Mouse (Mus musculus): Measurements from ENCODE around the gene Hnrnph3. TPM values are rescaled to one million over a fixed set of nuclear protein-coding genes. Genes with fewer than 3 reads are reported as not detected.

Hnrnph3 gene
- polyA plus RNA-seq, 1 experiment from 2014 or later: 230 TPM

DNA sequence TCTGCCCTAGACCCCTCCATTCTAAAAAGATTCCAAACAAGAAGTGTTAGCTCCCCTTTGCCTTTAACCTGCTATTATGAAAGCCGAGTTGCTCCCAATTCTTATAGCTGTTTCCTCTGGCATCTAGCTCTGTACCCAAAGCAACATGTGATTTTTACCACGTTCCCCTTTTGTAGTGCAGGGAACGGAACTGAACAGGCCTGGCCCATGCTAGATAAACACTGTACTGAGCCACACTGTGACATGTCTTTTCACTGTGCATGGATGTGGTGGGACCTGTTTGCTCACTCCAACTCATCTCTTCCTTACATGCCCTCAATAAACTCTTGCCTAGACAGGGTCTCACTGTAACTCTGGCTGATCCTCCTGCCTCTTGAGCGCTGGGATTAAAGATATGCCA, 13.7 kb downstream of the Hnrnph3 start:
- Histone ChIP-seq H3K36me3 (peaks cover 88% of the 10 kb centered on the region), H3K9ac (no peak overlapping the region), H3K4me2 (replicated peaks) (no peak overlapping the region), H3K9me3 (replicated peaks) (no peaks in the 10 kb centered on the region), H3K4me3 (no peak overlapping the region), H3K27me3 (no peaks in the 10 kb centered on the region), H3K27ac (no peak overlapping the region), H3K4me1 (no peaks in the 10 kb centered on the region)
- 88% methylated on average over 4 of the region's 4 CpGs for WGBS
- peak; percentile 21; the same call in 1 of the 2 replicates for ATAC-seq (ENCODE audit: low FRiP score)

DNA sequence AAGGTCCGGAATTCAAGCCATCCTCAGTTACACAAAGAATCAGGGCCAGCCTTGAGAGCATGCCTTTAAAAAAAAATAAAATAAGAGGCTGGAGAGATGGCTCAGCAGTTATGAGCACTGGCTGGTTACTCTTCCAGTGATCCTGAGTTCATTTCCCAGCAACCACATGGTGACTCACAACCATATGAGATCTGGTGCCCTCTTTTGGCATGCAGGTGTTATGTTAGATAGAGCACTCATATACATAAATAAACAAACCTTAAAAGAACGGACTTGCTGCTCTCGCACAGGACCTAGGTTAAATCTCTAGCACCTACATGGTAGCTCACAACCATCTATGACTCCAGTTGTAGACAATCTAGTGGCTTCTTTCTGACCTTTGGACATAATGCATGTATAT, 15.8 kb downstream of the Hnrnph3 start:
- 81% methylated on average over 3 of the region's 3 CpGs for WGBS
- H3K9ac ChIP-seq: no peak overlapping the region
- ATAC-seq (ENCODE audit: low FRiP score): no peak
- no peaks in the 10 kb centered on the region for H3K9me3 ChIP-seq (replicated peaks)
- H3K4me2 ChIP-seq (replicated peaks): no peak overlapping the region
- no peak overlapping the region for H3K4me3 ChIP-seq
- no peaks in the 10 kb centered on the region for H3K27me3 ChIP-seq
- H3K27ac ChIP-seq: no peak overlapping the region
- H3K36me3 ChIP-seq: peaks cover 87% of the 10 kb centered on the region
- H3K4me1 ChIP-seq: no peaks in the 10 kb centered on the region

GRCm38 (mm10) chr10:63004556-63004955, 19.5 kb downstream of the Hnrnph3 start:
- WGBS: 90% methylated on average over 9 of the region's 9 CpGs
- no peak overlapping the region for H3K4me2 ChIP-seq (replicated peaks)
- H3K4me1 ChIP-seq: no peaks in the 10 kb centered on the region
- no peak overlapping the region for H3K9ac ChIP-seq
- ATAC-seq (ENCODE audit: low FRiP score): no peak
- H3K27me3 ChIP-seq: no peaks in the 10 kb centered on the region
- H3K27ac ChIP-seq: no peak overlapping the region
- H3K36me3 ChIP-seq: peaks cover 90% of the 10 kb centered on the region
- H3K9me3 ChIP-seq (replicated peaks): no peaks in the 10 kb centered on the region
- H3K4me3 ChIP-seq: no peak overlapping the region

DNA sequence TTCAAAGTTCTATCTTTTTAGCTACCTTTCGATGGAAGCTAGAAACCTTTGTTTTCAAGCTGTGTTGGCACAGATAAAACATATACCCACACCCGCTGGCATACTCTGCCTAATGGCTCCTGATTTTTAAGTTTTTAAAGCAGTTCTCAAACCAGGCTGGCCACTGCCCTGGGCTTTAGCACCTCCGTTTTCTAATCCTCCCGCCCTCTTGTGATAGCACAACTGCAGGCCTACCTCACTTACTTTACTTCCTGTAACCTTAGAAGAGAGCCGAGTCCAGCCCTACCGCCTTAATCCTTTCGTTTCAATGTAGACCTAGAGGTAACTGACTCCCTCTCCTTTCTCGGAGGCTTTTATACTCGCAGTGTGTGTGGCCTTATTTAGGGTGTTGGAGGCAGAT, 20.8 kb downstream of the Hnrnph3 start:
- H3K4me2 ChIP-seq (replicated peaks): no peak overlapping the region
- H3K9me3 ChIP-seq (replicated peaks): no peaks in the 10 kb centered on the region
- peaks cover 89% of the 10 kb centered on the region for H3K36me3 ChIP-seq
- no peak overlapping the region for H3K27ac ChIP-seq
- 84% methylated on average over 9 of the region's 9 CpGs for WGBS
- H3K4me1 ChIP-seq: no peaks in the 10 kb centered on the region
- no peak overlapping the region for H3K9ac ChIP-seq
- H3K27me3 ChIP-seq: no peaks in the 10 kb centered on the region
- no peak overlapping the region for H3K4me3 ChIP-seq
- no peak for ATAC-seq (ENCODE audit: low FRiP score)

DNA sequence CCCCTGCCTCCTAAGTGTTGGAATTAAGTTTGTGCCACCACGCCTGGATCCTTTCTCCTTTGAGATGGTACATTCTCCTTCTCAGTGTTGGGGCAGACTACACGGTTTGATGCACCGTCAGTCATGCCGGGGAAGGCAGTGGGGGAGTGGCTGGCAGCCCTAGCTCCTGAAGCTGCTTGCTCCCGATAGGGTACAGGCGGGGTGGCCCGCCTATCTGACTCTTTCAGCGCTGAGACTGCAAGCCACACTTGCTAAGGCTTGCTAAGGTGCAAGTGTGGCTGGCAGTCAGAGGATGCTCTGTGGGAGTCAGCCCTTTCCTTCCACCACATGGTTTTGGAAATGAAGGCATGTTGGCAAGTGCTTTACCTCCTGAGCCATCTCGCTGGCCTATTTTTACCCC, 23.4 kb downstream of the Hnrnph3 start:
- no peaks in the 10 kb centered on the region for H3K9me3 ChIP-seq (replicated peaks)
- peaks cover 90% of the 10 kb centered on the region for H3K36me3 ChIP-seq
- WGBS: 67% methylated on average over 9 of the region's 9 CpGs
- H3K4me1 ChIP-seq: no peaks in the 10 kb centered on the region
- H3K9ac ChIP-seq: no peak overlapping the region
- no peak overlapping the region for H3K4me3 ChIP-seq
- no peak overlapping the region for H3K4me2 ChIP-seq (replicated peaks)
- H3K27ac ChIP-seq: no peak overlapping the region
- no peak for ATAC-seq (ENCODE audit: low FRiP score)
- no peaks in the 10 kb centered on the region for H3K27me3 ChIP-seq

GRCm38 (mm10) chr10:62993991-62994390, 30.0 kb downstream of the Hnrnph3 start:
- H3K4me2 ChIP-seq (replicated peaks): no peak overlapping the region
- no peak overlapping the region for H3K4me3 ChIP-seq
- H3K27ac ChIP-seq: no peak overlapping the region
- 90% methylated on average over 8 of the region's 9 CpGs for WGBS
- peaks cover 94% of the 10 kb centered on the region for H3K36me3 ChIP-seq
- H3K27me3 ChIP-seq: no peaks in the 10 kb centered on the region
- no peaks in the 10 kb centered on the region for H3K4me1 ChIP-seq
- H3K9me3 ChIP-seq (replicated peaks): no peaks in the 10 kb centered on the region
- no peak for ATAC-seq (ENCODE audit: low FRiP score)
- H3K9ac ChIP-seq: no peak overlapping the region

DNA sequence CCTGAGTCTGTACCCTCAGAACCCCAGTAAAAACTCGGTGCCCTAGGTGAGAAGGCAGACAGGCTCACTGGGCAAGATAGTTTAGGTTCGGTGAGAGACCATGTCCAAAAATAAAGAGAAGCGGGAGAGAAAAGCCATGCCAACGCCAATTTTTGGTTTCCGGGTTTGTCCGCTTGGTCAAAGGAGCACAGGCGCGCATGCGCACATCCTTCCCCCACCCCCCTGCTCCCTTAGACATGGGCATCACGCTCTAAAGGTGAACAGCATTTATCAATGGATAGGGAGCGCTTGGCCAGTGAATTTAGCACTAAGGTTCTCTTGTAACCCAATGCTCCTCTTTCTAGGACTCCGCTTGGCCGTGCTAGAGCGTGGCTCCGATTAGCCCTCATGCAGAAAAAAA, 33.4 kb downstream of the Hnrnph3 start:
- no peak for ATAC-seq (ENCODE audit: low FRiP score)
- WGBS: 92% methylated on average over 15 of the region's 15 CpGs

GRCm38 (mm10) chr10:62987341-62987740, 36.7 kb downstream of the Hnrnph3 start:
- 23% methylated on average over 3 of the region's 3 CpGs for WGBS

More for the DNA sequence above, 33.4 kb downstream of the Hnrnph3 start:
- Histone ChIP-seq H3K27me3 (no peaks in the 10 kb centered on the region), H3K9ac (no peak overlapping the region), H3K4me1 (no peaks in the 10 kb centered on the region), H3K36me3 (peaks cover 76% of the 10 kb centered on the region), H3K4me2 (replicated peaks) (no peak overlapping the region), H3K27ac (no peak overlapping the region), H3K9me3 (replicated peaks) (no peaks in the 10 kb centered on the region), H3K4me3 (no peak overlapping the region)

DNA sequence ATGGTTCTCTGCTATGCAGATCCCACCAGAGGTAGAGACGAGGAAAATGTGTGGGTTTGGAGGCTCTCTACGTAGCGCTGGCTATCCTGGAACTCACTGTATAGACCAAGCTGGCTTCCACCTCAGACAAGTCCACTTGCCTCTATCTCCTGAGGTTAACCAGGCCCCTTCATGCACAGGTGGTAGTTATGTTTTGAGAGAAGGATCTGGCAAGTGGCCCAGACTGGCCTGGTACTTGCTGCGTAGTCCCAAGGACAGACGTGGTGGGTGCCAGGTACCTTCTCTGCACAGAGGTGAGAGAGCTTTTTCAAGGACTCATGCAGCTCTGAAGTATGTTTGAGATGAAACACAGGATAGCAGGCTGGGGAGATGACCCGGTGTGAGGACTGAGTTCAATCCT, 39.5 kb downstream of the Hnrnph3 start:
- Histone ChIP-seq H3K9me3 (replicated peaks) (no peaks in the 10 kb centered on the region), H3K4me3 (no peak overlapping the region), H3K27ac (no peak overlapping the region), H3K4me2 (replicated peaks) (no peak overlapping the region), H3K9ac (no peak overlapping the region), H3K36me3 (peaks cover 45% of the 10 kb centered on the region), H3K4me1 (peaks cover 9% of the 10 kb centered on the region), H3K27me3 (no peaks in the 10 kb centered on the region)
- WGBS: 96% methylated on average over 6 of the region's 6 CpGs
- no peak for ATAC-seq (ENCODE audit: low FRiP score)

More at GRCm38 (mm10) chr10:62987341-62987740, 36.7 kb downstream of the Hnrnph3 start:
- H3K27me3 ChIP-seq: no peaks in the 10 kb centered on the region
- no peak overlapping the region for H3K27ac ChIP-seq
- no peak for ATAC-seq (ENCODE audit: low FRiP score)
- no peaks in the 10 kb centered on the region for H3K4me1 ChIP-seq
- H3K36me3 ChIP-seq: peaks cover 73% of the 10 kb centered on the region
- H3K9ac ChIP-seq: no peak overlapping the region
- H3K4me2 ChIP-seq (replicated peaks): no peak overlapping the region
- no peak overlapping the region for H3K4me3 ChIP-seq
- no peaks in the 10 kb centered on the region for H3K9me3 ChIP-seq (replicated peaks)

- H3K36me3 ChIP-seq: peaks cover 40% of the 10 kb centered on the region
- no peak overlapping the region for H3K4me2 ChIP-seq (replicated peaks)
- peaks cover 9% of the 10 kb centered on the region for H3K4me1 ChIP-seq
- H3K27me3 ChIP-seq: no peaks in the 10 kb centered on the region
- H3K27ac ChIP-seq: no peak overlapping the region
- no peaks in the 10 kb centered on the region for H3K9me3 ChIP-seq (replicated peaks)
- WGBS: 96% methylated on average over 11 of the region's 11 CpGs
- no peak for ATAC-seq (ENCODE audit: low FRiP score)
- no peak overlapping the region for H3K9ac ChIP-seq
- no peak overlapping the region for H3K4me3 ChIP-seq
Observed at GRCm38 (mm10) chr10:62984072-62984471, 39.9 kb downstream of the Hnrnph3 start.

GRCm38 (mm10) chr10:62980039-62980954, 43.7 kb downstream of the Hnrnph3 start, which contains the start of gene Rufy2:
Rufy2 (plus strand) TSS chr10:62980223.
- under 1% methylated on average over 76 of the region's 77 CpGs for WGBS
- H3K4me2 ChIP-seq (replicated peaks): peak within 1 kb of the TSS; percentile 62
- no peaks in the 10 kb centered on the region for H3K27me3 ChIP-seq
- ATAC-seq (ENCODE audit: low FRiP score): peak; percentile 95
- H3K9ac ChIP-seq: peak within 1 kb of the TSS; percentile 94
- H3K36me3 ChIP-seq: peaks cover 26% of the 10 kb centered on the region
- H3K4me3 ChIP-seq: peak within 1 kb of the TSS; percentile 96
- no peaks in the 10 kb centered on the region for H3K9me3 ChIP-seq (replicated peaks)
- H3K27ac ChIP-seq: peak within 1 kb of the TSS; percentile 91
- H3K4me1 ChIP-seq: peaks cover 9% of the 10 kb centered on the region

- Histone ChIP-seq H3K36me3 (peaks cover 20% of the 10 kb centered on the region), H3K27ac (peak overlapping the region; percentile 91), H3K4me2 (replicated peaks) (peak overlapping the region; percentile 62), H3K4me3 (peak overlapping the region; percentile 96), H3K4me1 (peaks cover 9% of the 10 kb centered on the region), H3K9ac (peak overlapping the region; percentile 94), H3K27me3 (no peaks in the 10 kb centered on the region), H3K9me3 (replicated peaks) (no peaks in the 10 kb centered on the region)
- 8% methylated on average over 10 of the region's 10 CpGs for WGBS
- ATAC-seq (ENCODE audit: low FRiP score): no peak; the same call in 1 of the 2 replicates
Observed at GRCm38 (mm10) chr10:62979667-62980038, 44.4 kb downstream of the Hnrnph3 start.

DNA sequence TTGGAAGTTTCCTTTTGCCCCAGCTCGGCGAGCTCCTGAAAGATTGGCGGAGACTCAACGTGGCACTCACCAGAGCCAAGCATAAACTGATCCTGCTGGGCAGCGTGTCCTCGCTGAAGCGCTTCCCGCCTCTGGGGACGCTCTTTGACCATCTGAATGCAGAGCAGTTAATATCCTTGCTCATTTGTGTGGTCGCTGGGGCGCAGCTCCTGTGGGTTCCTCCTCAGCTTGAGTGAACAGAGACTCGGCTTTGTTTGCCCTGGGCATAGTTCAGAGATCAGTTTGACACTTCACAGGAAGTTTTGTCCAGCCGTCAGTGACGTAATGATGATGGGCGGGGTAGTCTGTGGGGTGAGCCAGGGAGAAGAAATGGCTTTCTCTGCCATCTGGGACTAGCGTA, 52.2 kb downstream of the Hnrnph3 start:
- H3K9me3 ChIP-seq (replicated peaks): no peaks in the 10 kb centered on the region
- H3K27ac ChIP-seq: no peak overlapping the region
- no peaks in the 10 kb centered on the region for H3K27me3 ChIP-seq
- H3K4me3 ChIP-seq: no peak overlapping the region
- no peaks in the 10 kb centered on the region for H3K4me1 ChIP-seq
- peaks cover 46% of the 10 kb centered on the region for H3K36me3 ChIP-seq
- no peak overlapping the region for H3K4me2 ChIP-seq (replicated peaks)
- H3K9ac ChIP-seq: no peak overlapping the region
- ATAC-seq (ENCODE audit: low FRiP score): no peak
- 63% methylated on average over 16 of the region's 16 CpGs for WGBS

Data from hindbrain, embryonic 12.5 days (tissue).